Mouse (Mus musculus): Measurements from ENCODE around the gene Phpt1.
A peak's percentile ranks its signal among the peaks of the same experiment; 100 is the strongest.

Phpt1 gene

DNA sequence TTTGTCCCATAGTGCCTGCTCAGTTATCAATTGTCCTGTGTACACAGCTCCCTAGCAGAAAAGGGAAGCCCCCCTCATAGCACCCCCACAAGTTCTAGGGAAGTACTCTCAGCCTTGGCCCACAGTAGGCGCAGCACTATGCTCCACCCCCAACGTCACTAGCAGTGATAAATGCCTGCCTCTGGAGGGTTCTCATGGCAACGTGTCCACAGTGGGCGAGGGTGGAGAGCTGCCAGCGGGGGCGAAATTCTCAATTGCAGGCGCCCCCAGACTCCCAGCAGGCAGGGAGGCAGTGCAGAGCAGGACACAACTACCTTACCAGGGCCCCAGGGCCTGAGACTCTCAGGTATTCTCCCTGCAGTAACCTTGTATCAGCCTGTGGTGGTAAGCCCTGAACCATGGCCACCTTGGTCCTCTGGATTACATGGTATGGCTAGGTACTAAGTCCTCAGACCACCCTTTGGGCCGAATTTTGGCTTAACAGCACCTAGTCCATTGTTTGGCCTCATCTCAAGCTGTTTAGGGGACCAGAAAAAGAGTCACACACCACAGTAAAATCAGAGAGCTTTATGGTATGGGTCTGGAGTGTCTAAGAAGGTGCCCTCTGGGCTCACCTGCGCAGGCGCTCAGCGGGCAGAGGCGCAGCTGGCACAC lies 7.6 kb upstream of the Phpt1 start:
- DNase-seq (ENCODE audit: low read depth, low spot score) = peak; percentile 28

DNA sequence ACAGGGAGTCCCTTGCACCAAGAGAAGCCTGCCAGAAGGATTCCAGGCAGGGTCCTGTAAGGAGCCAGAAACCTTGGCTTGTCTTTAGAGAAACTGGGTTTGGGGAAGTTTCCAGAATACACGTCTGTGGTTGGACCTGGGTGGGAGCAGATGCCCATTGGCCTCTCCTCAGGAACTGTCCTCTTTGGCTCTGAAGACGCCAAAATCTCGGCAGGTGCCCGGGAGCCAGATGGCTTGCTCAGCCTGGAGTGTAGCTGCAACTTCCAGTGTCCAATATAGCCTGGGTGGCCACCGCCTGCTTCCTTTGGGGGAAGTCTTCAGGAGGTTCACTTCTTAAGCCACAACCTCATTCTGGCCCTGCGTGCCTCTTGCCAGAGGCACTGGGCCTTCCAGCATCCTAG lies 6.9 kb upstream of the Phpt1 start:
- DNase-seq (ENCODE audit: low read depth, low spot score) = no peak

DNA sequence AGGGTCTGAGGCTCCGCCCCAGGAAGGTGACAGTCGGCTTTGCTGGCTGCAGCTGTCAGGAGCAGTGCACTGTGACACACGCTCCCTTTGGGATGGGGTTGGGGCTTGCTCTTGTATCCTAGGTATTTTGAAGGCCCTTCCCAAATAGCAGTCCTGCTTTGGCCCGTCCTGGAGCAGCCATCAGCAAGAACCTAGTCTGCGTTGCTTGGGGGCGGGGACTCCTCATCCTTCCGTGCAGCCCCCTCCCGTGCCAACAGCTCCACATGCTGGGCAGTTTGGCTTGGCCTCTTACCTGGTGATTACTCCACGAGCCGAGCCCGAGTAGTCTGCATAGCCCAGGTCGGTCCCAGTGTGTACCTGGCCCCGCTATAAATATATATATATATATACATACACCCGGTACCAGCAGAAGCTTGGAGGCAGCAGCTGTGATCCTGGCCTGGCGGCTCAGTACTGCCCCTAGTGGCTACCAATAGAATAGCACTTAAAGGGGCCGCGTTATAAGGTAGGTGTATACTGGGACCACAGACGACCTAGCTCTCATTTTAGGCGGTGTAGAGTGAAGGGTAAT lies 6.4 kb upstream of the Phpt1 start, which contains the start of gene Ajm1:
Gene Ajm1, minus strand, starts transcription at position 464 of the 571 bp plus-strand sequence.
- peak; percentile 81 for DNase-seq (ENCODE audit: low read depth, low spot score)

DNA sequence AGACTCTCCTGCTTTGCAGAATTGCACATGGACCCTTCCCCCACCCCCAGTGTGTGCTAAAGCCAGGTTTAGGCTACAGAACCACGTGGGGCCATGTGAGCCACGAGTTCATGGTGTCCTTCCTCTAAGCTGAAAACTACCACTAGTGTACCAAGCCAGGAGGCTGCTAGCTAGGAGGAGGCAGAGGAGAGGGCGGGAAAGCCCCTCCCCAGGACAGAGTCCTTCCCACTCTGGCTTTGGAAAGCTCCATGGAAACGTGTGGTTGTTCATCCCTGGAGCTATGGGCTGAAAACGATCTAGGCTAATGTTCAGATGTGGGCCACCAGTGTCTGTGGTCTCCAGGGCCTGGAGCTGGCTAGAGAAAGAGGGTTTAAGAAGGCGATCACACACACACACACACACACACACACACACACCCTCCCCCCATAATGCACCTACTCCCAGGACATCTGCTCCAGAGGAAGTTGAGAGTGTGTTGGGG lies 5.6 kb upstream of the Phpt1 start:
- DNase-seq (ENCODE audit: low read depth, low spot score) = no peak

DNA sequence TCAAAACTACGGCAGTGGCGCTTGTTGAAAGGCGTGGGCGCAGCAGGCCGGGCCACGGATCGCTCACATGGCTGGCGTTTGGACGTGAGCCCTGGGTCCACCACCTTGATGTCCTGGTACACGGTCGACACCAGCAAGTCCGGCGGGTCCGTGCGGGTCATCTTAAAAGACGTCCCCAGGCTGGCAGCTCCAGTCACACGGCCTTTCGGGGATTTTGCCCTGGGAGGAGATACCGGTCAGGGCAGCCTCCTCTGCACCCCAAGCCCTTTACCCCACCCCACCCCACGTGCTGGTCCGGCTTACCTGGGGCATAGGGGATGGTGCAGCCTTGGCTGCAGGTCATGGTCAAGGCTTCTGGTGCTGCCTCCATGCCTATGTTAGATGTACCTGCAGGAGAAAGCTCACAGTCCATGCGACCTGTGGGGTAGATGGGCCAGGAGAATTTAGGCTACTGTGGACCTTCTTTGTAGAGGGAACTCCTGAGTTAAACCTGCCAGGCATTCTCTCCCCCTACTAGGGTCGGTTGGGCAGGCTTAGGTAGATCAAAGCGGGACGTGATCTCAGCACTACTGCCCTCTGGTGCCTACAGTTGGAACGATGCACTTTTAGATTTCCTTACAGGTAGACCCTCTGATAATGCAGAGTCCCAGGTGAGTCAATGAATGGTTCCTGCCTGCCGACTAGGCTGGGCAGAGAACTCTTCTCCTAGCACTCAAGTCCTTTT lies 4.9 kb upstream of the Phpt1 start:
- DNase-seq (ENCODE audit: low read depth, low spot score) = peak; percentile 39

DNA sequence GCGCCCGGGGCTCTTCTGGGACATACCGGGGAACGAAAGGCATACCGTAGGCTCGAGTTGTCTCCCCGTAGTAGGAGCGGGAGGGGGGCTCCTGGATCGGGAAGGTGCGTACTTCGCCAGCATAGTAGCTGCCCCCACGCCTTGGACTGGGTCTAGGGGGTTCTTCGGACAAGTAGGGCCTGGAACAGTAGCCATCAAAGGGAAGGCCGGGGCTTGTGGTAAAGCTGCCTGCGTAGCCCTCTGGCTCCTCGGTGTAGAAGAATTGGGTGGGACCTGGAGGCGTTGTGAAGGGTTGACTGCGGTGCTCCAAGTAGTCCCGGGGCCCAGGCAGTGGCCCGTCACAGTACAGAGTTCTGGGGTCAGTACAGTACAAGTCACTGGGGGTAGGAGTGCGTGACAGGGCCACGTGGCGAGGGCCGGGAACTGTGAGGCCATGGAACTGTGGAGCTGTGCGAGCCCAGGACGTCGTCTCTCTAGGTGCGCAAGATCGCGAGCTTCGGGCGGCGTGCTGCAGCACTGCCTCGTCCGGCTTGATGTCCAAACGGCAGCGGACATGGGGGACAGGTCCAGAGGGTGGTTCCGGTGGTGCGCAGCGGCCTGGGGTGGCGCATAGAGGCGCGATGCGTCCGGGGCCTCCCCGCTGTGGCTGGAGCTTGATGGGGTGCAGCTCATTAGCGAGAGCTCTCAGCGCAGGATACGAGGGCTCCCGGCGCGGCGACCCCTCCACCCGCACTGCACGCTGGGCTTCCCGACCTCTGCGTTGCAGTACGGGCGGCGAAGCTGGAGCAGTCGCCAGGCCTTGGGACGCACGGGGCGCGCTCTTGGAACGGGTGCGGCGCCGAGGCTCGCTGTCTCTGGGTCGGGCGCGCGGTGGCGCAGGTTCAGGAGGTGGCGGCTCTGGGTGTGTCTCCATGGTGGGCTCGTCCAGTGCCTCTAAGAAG lies 4.0 kb upstream of the Phpt1 start:
- no peak for DNase-seq (ENCODE audit: low read depth, low spot score)

DNA sequence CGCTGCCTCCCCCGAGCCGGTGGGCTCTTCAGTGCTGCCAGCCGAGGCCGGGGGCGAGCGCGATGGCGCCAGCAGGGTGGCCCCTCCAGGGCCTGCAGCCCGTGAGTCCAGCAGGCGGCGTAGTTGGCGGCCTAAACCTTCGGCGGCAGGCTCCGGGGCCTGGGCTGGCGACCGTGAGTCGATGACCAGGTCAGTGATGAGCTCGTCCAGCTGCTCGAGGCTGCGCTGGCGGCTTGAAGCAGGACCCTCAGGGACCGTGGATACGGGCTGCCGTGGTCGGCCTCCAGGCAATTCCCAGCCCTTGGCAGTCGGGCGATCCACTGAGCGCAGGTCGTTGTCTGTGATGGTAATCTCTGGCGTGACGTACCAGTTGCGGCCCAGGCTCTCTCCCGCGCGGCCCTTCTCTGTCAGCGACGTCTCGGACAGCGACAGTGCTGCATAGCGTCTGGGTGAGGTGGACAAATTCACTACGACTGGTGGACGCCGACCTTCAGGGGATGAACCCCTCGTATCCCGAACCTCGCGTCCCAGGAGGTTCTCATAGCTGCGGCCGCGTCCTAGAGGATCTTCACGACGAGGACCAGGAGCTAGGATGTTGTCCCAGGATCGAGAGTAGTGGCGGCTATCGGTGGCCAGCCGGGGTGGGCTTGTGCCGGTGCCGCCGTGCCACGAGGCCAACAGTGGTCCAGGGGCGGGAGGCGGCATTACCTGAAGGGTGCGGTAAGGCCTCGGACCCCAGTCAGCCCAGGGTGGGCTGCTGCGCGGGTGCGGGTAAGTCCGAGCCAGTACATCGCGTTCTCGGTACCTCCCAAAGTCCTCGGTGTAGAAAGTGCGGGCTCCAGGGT lies 3.1 kb upstream of the Phpt1 start:
- DNase-seq (ENCODE audit: low read depth, low spot score) = peak; percentile 52

DNA sequence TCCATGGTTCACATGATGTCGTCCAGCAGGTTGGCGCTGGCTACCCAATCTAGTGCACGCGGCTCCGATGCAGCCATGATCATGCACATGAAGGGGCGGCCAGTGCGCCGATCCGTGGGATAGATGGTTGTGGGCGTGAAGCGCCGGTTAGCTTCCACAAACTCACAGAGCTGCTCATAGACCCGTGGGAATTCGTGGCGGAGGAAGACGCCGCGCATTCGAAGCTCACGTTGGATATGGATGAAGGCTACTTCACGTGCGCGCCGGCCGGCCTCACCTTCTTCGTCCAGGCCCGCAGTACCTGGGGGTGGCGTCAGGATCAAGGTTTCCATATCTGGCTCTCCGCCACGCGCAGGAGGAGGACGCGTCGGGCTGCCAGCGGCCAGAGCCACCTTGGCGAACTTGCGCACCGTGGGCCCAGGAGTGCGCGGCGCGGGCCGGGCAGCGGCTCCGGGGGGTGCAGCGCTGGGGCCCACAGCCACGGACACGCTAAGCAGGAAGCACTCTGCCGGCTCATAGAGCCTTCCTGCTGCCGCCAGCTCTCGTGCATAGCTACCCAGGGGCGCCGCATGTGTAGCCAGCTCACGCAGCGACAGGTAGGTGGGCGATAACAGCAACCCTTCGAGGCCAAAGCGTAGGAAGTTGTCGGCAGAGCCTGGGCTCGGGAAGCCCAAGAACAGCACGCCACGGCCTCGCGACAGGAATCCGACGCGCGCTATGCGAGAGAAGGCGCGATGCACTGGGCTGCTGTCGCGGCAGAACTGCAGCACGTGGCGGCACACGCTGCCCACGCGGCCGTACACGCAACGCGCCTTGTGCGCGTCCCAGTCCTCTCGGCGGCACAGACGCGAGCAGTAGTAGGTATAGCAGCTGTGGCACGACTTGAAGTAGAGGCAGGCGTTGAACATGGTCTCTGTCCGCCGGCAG lies 2.2 kb upstream of the Phpt1 start:
- DNase-seq (ENCODE audit: low read depth, low spot score) = peak; percentile 30

DNA sequence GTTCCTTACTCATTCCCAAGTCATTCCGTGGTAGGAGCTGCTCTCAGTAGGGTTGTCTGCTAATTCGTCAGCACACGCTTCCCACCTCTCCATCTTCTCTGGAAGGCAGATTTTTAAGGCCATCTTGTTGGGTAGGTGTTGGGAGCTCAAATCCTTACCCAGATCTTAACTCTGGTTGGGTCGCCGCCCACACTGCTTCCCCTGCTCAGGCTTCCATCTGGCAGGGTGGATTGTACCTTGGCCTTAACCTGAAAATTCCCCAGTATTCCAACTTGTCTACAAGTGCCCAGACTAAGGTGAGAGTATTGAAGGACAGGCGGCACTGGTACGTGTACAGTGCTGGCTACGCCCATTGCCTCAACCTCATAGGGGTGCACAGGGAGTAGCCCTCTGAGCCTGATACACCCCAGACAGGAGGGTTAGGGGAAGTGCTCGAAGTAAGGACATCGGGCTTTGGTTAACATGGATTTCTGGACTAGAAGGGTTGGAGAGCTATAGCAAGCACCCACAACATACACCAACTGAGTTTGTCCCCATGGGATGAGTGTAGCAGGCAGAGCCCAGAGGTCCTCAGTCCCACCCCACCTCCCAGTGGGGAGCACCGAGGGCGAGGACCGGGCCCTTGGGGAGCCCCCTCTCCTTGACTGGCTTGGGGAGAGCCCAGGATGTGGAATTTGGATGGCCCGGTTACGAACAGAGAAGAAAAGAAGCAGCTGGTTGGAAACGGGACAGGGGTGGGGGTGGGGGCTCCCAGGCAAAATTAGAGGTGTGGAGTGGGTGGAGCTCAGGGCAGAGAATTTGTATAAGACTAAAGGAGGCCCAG lies 1.2 kb upstream of the Phpt1 start:
- no peak for DNase-seq (ENCODE audit: low read depth, low spot score)

DNA sequence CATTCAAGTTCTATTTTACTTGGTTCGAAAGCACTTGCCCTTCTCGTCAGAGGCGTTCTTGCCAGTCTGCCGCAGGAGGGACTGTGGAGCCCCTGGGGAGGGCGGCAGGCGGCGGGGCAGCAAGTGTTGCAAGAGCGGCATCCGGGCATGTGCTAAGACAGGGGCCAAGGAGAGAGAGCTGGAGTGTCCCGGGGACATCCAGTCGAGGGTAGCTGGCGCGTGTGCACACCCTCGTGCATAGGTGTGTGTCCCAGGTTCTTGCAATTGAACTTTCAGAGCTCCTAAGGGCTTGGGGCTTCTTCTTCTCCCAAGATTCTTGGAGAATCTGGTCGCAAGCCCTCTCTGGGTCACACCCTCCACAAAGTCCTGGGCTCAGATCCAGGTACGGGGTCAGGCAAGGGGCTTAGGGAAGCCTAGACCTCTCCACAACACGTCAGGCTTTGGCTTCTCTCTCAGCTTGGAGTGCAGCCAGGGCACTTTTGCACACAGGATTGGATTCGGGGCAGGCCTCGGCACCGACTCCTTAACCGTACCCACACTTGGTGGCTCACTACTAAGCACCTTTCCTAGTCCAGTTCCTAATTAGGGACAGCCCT lies 506 bp upstream of the Phpt1 start:
- DNase-seq (ENCODE audit: low read depth, low spot score) = peak; percentile 30

DNA sequence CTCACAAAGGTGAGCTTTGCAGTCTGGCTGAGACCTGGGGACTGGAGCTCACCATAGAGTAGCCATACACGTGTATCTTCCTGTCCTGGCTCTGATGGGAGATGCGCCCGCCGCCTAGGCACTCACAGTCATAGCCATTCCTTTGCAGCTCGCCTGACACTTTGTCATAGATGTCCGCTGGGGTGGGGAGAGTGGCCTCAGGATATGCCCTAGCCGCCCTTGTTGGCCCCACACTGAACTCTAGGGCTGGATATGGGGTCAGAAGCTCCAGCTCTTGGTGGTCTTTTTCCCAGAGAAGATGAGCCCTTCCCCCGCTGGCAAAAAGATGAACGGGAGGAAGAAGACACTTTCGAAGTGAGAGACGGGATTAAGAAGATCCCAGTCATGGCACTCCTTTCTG lies 888 bp downstream of the Phpt1 start:
- DNase-seq (ENCODE audit: low read depth, low spot score) = no peak

DNA sequence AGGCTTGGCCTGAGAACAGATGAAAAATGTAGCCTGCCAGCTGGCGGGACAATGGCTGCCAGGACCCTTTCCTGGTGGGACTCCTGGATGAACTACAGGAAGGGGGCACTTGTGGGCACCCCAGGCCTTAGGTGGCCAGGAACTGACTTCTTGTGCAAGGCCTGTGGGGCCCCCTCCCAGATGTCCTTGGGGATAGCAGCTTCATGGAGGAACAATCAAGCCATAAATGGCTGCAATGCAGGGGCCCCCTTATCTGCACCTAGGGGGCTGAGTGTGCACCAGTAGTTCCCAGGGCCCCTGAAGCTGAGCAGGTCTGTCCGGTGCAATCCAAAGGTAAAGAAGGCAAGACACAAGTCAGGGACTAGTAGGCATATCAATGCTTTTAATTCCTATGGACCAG lies 2.0 kb downstream of the Phpt1 start:
- no peak for DNase-seq (ENCODE audit: low read depth, low spot score)

DNA sequence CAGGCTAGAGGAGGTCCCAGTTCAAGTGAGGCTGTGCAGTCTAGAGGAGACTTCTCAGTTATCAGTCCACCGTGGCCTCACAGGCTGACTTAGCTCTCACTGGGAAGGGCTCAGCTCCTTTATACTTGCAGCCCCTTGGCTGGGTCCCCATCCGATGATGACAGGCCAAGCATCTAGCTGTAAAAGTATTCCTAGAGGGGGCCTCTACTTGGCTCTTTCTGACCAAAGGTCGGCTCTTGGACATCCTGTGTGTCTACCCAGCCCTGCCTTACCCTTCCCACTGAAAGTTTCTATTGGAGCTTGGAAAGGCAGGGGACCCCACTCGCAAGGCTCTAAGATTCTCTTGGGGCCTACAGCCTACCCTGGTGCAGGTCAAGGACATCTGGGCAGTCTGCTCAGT lies 3.8 kb downstream of the Phpt1 start:
- no peak for DNase-seq (ENCODE audit: low read depth, low spot score)

DNA sequence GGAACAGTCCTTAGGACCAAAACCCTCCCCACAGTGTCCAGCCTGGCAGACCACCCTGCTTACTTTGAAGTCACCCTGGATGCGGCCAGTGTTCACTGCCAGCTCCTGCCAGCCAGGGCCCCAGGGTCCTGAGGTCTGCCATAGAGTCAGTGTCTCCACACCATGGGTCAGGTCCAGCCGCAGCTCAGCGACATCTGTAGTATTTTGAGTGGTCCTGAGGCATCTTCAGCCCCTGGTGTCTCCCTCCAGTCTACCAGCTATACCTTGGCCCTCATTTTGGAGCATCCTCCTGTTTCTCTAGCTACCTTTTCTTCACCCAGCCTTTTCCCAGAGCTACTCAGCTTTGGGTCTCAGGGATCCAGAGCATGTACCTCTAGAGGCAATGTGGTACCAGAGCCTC lies 5.7 kb downstream of the Phpt1 start:
- no peak for DNase-seq (ENCODE audit: low read depth, low spot score)

DNA sequence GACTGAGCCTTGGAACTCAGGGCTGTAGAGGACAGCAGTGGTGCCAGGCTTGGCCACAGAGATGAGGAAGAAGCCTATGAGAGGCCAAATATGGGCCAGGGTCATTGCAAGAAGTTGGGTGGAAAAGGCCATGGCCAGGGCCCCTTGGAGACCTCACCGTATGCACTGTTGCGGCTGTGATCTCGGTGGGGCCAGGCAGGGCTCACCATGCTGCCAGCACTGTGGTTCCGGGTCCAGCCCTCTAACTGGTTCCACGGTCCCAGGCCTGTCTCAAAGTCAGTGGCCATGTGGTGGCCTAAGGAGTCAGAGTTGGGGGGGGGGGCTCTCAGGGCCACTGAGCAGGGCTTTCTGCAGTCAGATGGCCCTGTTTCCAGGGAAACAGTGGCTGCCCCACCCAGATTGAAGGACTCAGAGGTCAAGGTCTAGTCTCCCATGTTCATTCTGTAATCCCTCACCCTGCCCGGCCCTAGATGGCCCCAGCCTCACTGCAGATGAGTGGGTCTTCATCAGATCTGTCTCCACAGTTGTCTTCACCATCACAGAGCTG lies 6.5 kb downstream of the Phpt1 start:
- no peak for DNase-seq (ENCODE audit: low read depth, low spot score)

DNA sequence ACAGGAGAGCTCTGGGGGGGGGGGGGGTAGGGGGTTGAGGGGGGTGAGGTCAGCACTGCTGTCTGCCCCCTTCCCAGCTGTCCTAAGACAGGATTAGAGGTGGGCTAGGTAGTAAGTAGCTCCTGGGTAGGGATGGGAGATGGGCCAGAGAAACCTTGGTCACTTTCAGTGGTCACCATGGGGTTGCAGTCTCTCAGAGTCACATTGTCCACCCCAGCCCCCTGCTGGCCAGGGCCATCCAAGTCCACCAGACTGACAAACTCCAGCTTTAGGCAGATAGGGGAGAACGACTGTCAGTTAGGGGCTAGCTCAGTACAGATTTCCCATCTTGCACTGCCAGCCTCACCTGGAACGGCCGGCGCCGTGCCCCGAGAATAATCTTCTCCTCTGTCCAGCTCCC lies 8.5 kb downstream of the Phpt1 start:
- no peak for DNase-seq (ENCODE audit: low read depth, low spot score)

DNA sequence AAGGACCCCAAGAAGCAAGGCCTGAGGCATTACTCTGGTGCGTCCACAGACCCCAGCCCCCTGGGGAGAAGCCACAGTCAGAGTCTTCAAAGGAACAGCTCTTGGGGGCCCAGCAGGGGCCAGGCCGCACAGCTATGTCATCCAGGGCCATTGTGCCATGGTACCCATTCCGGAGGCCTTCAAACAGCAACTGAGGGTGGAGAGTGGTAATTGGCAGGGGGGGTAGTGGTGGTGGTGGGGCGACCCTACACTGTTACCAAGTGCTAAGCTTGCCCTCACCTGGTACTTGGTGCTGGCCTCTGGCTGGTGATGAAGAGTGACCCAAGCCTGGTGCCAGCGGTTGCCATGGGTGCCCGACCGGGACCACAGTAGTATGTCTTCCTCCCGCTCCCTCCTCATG lies 9.3 kb downstream of the Phpt1 start:
- DNase-seq (ENCODE audit: low read depth, low spot score) = no peak

DNA sequence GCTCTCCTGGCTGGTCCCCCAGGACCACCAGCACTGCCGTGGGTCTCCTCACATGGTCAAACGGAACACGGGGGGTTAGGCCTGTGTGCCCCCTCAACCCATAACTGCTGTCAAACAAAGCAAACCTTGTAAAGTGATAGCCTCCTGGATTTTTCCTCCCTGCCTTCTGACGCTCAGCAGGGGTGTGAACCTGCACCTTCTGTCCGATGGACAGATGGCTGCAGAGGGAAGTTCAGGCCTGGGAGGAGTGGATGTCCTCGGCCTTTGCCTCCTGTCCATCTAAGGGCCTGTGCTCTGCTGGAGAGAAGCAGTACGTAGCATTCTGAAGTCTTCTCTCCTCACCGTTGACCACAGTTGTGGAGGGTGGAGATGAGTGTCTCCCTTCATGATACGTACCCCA lies 13.1 kb downstream of the Phpt1 start:
- DNase-seq (ENCODE audit: low read depth, low spot score) = no peak

Measured in mesoderm, embryonic 11.5 days (tissue).